Mouse (Mus musculus) embryonic facial prominence, embryonic 11.5 days (tissue): ENCODE results near the gene Asic2. TPM values are rescaled to one million over a fixed set of nuclear protein-coding genes. Genes with fewer than 3 reads are reported as not detected.

Experiments used
- polyA plus RNA-seq: library from polyadenylated mRNA; unstranded; fragments of >200 nt; fragmentation: Nextera tagmentation; extraction: Ambion mirVana; gene quantifications from 2 replicates; pipeline ENCODE4 v1.2.1, GENCODE M21; 2014

Asic2 gene
- polyA plus RNA-seq, 1 experiment from 2014 or later, result 0.46 TPM

Other genes with a start within 250 kb of the Asic2 start
- gene 5530401A14Rik, start 107.8 kb downstream of the Asic2 start, polyA plus RNA-seq, result 0.13 TPM in 1 of 2 replicates, not detected in the other
- gene Ccl2, start 67.1 kb upstream of the Asic2 start, polyA plus RNA-seq, result 0.68 and 2.1 TPM in 2 replicates
- gene Gm17268, start 70.1 kb upstream of the Asic2 start, polyA plus RNA-seq, result not detected in 2 replicates
- not detected in 2 replicates for gene Ccl7, start 77.3 kb upstream of the Asic2 start, polyA plus RNA-seq
- not detected in 2 replicates for gene Ccl11, start 89.4 kb upstream of the Asic2 start, polyA plus RNA-seq
- gene Ccl12, start 133.4 kb upstream of the Asic2 start, polyA plus RNA-seq, result 0.50 and 0.88 TPM in 2 replicates
- gene Ccl8, start 146.7 kb upstream of the Asic2 start, polyA plus RNA-seq, result not detected in 2 replicates